Mouse (Mus musculus) G1E (cell line): ENCODE measurements at regions not wholly inside any gene's neighbourhood (a gene's known extent, or its start where the extent isn't known, plus 50 kb on each side); places are given as distances from the start of the nearest gene placed in this dataset.

Experiments used
- CTCF ChIP-seq: IDR thresholded peaks from 2 replicates; pipeline ENCODE4 v1.5.1; 2012; ENCODE audit warnings: low read depth, low read length, inconsistent platforms, mixed read lengths
- GATA1 ChIP-seq: IDR thresholded peaks from 2 replicates; pipeline ENCODE4 v1.6.1; 2012; ENCODE audit warnings: borderline replicate concordance, low read length, inconsistent platforms, mixed read lengths
- GATA2 ChIP-seq: IDR thresholded peaks from 2 replicates; pipeline ENCODE4 v1.6.1; 2012; ENCODE audit warnings: low read depth, low read length, inconsistent platforms, borderline replicate concordance
- TAL1 ChIP-seq: conservative IDR thresholded peaks from 2 replicates; pipeline ENCODE4 v1.6.1; 2012; ENCODE audit warnings: low read depth, low read length, inconsistent platforms, mixed read lengths

- TF ChIP-seq GATA1, result no peak
- TF ChIP-seq CTCF, result no peak
- TF ChIP-seq GATA2, result no peak
- no peak for TF ChIP-seq TAL1
These were observed 574.9 kb downstream of the Gm19410 start for GRCm38 (mm10) chr8:36340454-36340853.
